Mouse (Mus musculus) bone marrow macrophage, adult 2 months (primary cell): ENCODE results near the gene Sema4a. TPM values are rescaled to one million over a fixed set of nuclear protein-coding genes. Genes with fewer than 3 reads are reported as not detected.

Source experiments
- H3K27ac ChIP-seq: 2 replicates; pipeline ENCODE4 v1.5.1; 2012; ENCODE audit warnings: low read depth, low read length; ENCODE audit not compliant: insufficient read depth
- H3K4me1 ChIP-seq: 2 replicates; pipeline ENCODE4 v1.6.1; 2012; ENCODE audit warnings: low read length; ENCODE audit not compliant: control insufficient read depth, insufficient read depth
- H3K4me3 ChIP-seq: 2 replicates; pipeline ENCODE4 v1.5.1; 2012; ENCODE audit warnings: mild to moderate bottlenecking, low read length, moderate library complexity; ENCODE audit not compliant: insufficient read depth
- CTCF ChIP-seq: IDR thresholded peaks from 2 replicates; pipeline ENCODE4 v1.5.1; 2012; ENCODE audit warnings: low read depth, mild to moderate bottlenecking, low read length, moderate library complexity
- POLR2A ChIP-seq: IDR thresholded peaks from 2 replicates; pipeline ENCODE4 v1.6.1; 2012; ENCODE audit warnings: mild to moderate bottlenecking, low read depth, low read length, borderline replicate concordance
- polyA plus RNA-seq: library from polyadenylated mRNA; stranded (reverse); fragments of >200 nt; gene quantifications from 2 replicates; pipeline ENCODE4 v1.2.4, GENCODE M21; 2012; ENCODE audit not compliant: missing spikeins, insufficient read depth, insufficient read length

Gene Sema4a
- polyA plus RNA-seq, 1 experiment, result 178 TPM

DNA sequence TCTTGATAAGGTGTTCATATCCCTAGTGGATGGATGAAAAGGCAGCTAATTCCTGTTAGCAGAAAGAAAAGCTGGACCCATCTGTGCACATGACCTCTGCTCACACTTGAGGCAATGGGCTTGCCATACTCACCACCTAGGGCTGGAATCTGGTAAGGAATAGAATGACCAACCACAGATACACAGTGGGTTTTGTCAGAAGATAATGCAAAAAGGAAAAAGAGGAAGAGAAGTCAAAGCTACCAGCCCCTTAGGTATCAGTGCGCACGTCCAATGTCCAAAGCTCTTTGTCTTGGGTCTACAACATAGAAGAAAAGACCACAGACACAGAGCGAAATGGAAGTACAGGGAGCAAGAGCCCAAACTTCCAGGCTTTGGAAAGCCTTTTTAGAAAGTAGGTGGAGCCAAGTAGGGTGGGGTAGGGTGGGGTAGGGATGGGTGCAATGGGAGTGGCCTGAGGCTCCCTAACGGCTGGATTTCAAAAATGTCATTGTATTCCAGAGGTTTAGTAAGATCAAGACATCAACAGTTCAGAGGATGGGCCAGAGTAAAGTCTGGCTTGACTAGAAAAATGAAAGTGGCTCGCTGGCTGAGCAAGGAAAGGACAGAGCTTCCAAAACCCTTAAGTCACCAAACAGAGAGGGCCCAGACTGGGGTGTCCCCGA lies 40.5 kb upstream of the Sema4a start:
- H3K4me3 ChIP-seq, result peak overlapping the region; percentile 96
- peak overlapping the region; percentile 92 for H3K27ac ChIP-seq
- peaks cover 45% of the 10 kb centered on the region for H3K4me1 ChIP-seq
- TF ChIP-seq POLR2A (no peak), CTCF (no peak)

- Histone ChIP-seq H3K27ac (peak overlapping the region; percentile 6), H3K4me3 (peak overlapping the region; percentile 96), H3K4me1 (peaks cover 45% of the 10 kb centered on the region)
- TF ChIP-seq POLR2A (no peak), CTCF (no peak)
These were observed 39.8 kb upstream of the Sema4a start for GRCm38 (mm10) chr3:88500655-88501365.

- Histone ChIP-seq H3K27ac (0 out of 2 replicates have a peak overlapping the region, but pooled peaks have one; percentile 6), H3K4me3 (peak overlapping the region; percentile 96), H3K4me1 (peaks cover 45% of the 10 kb centered on the region)
- TF ChIP-seq CTCF (no peak), POLR2A (no peak)
These were observed 39.1 kb upstream of the Sema4a start for GRCm38 (mm10) chr3:88500087-88500486.

DNA sequence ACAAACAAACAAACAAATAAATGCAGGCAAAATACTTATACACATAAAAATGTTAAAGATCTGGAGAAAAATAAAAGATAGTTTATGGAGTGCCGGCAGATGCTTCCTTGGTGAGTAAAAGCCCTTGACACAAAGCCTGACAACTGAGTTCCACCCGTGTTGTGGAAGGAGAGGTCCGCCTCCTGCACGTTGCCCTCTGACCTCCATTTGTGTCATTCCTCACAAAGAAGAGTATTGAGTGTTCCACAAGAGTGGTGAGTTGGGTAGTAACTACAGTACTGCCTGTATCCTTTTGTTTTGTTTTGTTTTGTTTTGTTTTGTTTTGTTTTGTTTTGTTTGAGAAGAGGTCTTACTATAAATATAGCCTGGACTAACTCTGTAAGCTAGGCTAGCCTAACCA lies 38.6 kb upstream of the Sema4a start:
- Histone ChIP-seq H3K4me1 (peaks cover 44% of the 10 kb centered on the region), H3K27ac (no peak overlapping the region), H3K4me3 (peak overlapping the region; percentile 96)
- TF ChIP-seq CTCF (no peak), POLR2A (no peak)

GRCm38 (mm10) chr3:88495741-88496415 lies 34.9 kb upstream of the Sema4a start:
- TF ChIP-seq CTCF, result no peak
- no peak for TF ChIP-seq POLR2A
- no peak overlapping the region for H3K4me3 ChIP-seq
- H3K4me1 ChIP-seq, result peaks cover 44% of the 10 kb centered on the region
- peak overlapping the region; percentile 92 for H3K27ac ChIP-seq

- H3K4me1 ChIP-seq, result peaks cover 51% of the 10 kb centered on the region
- TF ChIP-seq POLR2A (no peak), CTCF (no peak)
- H3K27ac ChIP-seq, result peak overlapping the region; percentile 92
- peak overlapping the region; percentile 12 for H3K4me3 ChIP-seq
These were observed 34.0 kb upstream of the Sema4a start for GRCm38 (mm10) chr3:88494836-88495628.

- Histone ChIP-seq H3K4me3 (peak overlapping the region; percentile 57; the same call in 1 of the 2 replicates), H3K4me1 (peaks cover 58% of the 10 kb centered on the region), H3K27ac (peak overlapping the region; percentile 92)
- no peak for TF ChIP-seq POLR2A
- no peak for TF ChIP-seq CTCF
These were observed 33.0 kb upstream of the Sema4a start for GRCm38 (mm10) chr3:88493706-88494582.

DNA sequence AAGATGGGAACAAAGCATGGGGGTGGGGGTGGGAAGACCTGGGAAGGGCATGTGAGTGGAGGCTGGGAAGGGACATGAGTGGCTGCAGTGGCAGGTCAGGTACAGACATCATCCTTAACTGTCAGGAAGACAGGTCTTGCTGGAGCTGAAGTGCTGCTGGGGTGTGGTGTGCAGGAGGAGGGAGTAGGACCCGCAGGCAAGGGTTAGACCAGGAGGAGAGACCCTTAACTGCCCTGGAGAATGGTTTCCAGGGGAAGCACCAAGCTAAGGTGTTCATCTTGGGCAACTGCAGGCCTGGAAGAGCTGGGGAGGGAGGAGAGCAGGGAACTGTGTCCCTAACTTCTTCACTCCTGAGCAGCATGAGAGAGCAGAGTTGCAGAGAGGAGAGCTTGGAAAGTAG lies 26.4 kb upstream of the Sema4a start:
- peaks cover 26% of the 10 kb centered on the region for H3K4me1 ChIP-seq
- no peak overlapping the region for H3K27ac ChIP-seq
- H3K4me3 ChIP-seq, result no peak overlapping the region
- no peak for TF ChIP-seq POLR2A
- no peak for TF ChIP-seq CTCF

- Histone ChIP-seq H3K27ac (no peak overlapping the region), H3K4me1 (peaks cover 26% of the 10 kb centered on the region), H3K4me3 (no peak overlapping the region)
- no peak for TF ChIP-seq CTCF
- no peak for TF ChIP-seq POLR2A
These were observed 25.9 kb upstream of the Sema4a start for GRCm38 (mm10) chr3:88486887-88487286.
